Mouse (Mus musculus): ENCODE measurements around the gene Gpr142.

DNA sequence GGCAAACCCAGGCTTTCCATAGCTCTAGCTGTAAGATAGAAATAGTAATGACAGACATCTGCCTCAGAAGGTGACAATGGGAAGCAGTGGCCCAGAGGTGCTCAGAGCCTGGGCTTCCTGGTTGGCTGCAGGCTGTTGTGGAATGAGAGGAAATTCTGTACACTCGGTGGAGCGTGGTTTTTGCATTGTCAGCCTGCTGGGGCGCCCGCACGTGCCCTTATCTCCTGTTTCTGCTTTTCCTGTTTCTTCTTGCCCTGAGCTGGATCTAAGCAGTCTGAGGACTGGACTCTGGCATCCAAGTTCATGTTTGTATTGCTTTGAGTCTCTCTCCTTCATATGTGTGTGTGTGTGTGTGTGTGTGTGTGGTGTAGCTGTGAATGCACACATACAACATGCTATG lies 28.0 kb downstream of the Gpr142 start:
- TF ChIP-seq CTCF (IDR thresholded peaks at IDR 0.05; ENCODE audit: control insufficient read depth, insufficient read depth, insufficient read length): no peak
- TF ChIP-seq MAX (IDR thresholded peaks at IDR 0.05): no peak
- TF ChIP-seq USF1 (IDR thresholded peaks at IDR 0.05; ENCODE audit: low read depth): no peak
- no peak for TF ChIP-seq CEBPB (IDR thresholded peaks at IDR 0.05; ENCODE audit: low read depth)
- TF ChIP-seq MYOG (IDR thresholded peaks at IDR 0.05; ENCODE audit: control insufficient read depth, extremely low read depth, insufficient read length): no peak
- no peak for TF ChIP-seq MYOD1 (IDR thresholded peaks at IDR 0.05; ENCODE audit: control insufficient read depth, insufficient read length, low read depth)
